Mouse (Mus musculus) intestine, postnatal 0 days (tissue): ENCODE results near the gene Dis3l. TPM values are rescaled to one million over a fixed set of nuclear protein-coding genes. Genes with fewer than 3 reads are reported as not detected.

Experiments used
- ATAC-seq: fragments of 200-750 bp; cut with Nextera tagmentation; 2 replicates; pipeline ENCODE4 v1.8.0; 2017; ENCODE audit warnings: mild to moderate bottlenecking, moderate TSS enrichment, moderate library complexity
- H3K27ac ChIP-seq: fragments of 300-500 bp; sonication (generic); 2 replicates; pipeline ENCODE4 v1.5.1; 2014; ENCODE audit warnings: mild to moderate bottlenecking, low read depth, low read length, moderate library complexity
- H3K27me3 ChIP-seq: fragments of 300-500 bp; sonication (generic); replicated peaks from 2 replicates; pipeline ENCODE4 v1.6.1; 2014; ENCODE audit warnings: low read length, mixed read lengths; ENCODE audit not compliant: control insufficient read depth, insufficient read depth
- H3K36me3 ChIP-seq: fragments of 300-500 bp; sonication (generic); 2 replicates; pipeline ENCODE4 v1.6.1; 2014; ENCODE audit warnings: mild to moderate bottlenecking, moderate library complexity; ENCODE audit not compliant: control insufficient read depth, insufficient read depth
- H3K4me1 ChIP-seq: fragments of 300-500 bp; sonication (generic); replicated peaks from 2 replicates; pipeline ENCODE4 v1.6.1; 2014; ENCODE audit warnings: antibody characterized with exemption, low read length, mixed read lengths; ENCODE audit not compliant: control insufficient read depth, insufficient read depth
- H3K4me2 ChIP-seq: fragments of 300-500 bp; sonication (generic); replicated peaks from 2 replicates; pipeline ENCODE4 v1.6.1; 2014; ENCODE audit warnings: low read depth, mild to moderate bottlenecking, moderate library complexity
- H3K4me3 ChIP-seq: fragments of 300-500 bp; sonication (generic); 2 replicates; pipeline ENCODE4 v1.5.1; 2014; ENCODE audit warnings: low read depth, low read length
- H3K9ac ChIP-seq: fragments of 300-500 bp; sonication (generic); 2 replicates; pipeline ENCODE4 v1.6.1; 2014; ENCODE audit warnings: mild to moderate bottlenecking, low read depth, low read length
- H3K9me3 ChIP-seq: fragments of 300-500 bp; sonication (generic); 2 replicates; pipeline ENCODE4 v1.6.1; 2016; ENCODE audit warnings: mixed run types; ENCODE audit not compliant: control insufficient read depth
- CTCF ChIP-seq: sonication (generic); IDR thresholded peaks from 2 replicates; pipeline ENCODE4 v1.5.1; 2016; ENCODE audit warnings: low read depth, mild to moderate bottlenecking, control low read depth, antibody characterized with exemption, moderate library complexity
- WGBS: fragments of 180-500 bp; shearing (Covaris S2); extraction: QIAGEN DNeasy Blood & Tissue Kit; methylation state at CpG from one replicate; pipeline ENCODE4 v1.1.7; 2014; 5-methylcytosine and 5-hydroxymethylcytosine counted together
- polyA plus RNA-seq: library from polyadenylated mRNA; unstranded; fragments of >200 nt; fragmentation: Nextera tagmentation; extraction: Ambion mirVana; gene quantifications from 2 replicates; pipeline ENCODE4 v1.2.1, GENCODE M21; 2015

Dis3l gene
- 8.1 and 9.2 TPM in 2 replicates for polyA plus RNA-seq

DNA sequence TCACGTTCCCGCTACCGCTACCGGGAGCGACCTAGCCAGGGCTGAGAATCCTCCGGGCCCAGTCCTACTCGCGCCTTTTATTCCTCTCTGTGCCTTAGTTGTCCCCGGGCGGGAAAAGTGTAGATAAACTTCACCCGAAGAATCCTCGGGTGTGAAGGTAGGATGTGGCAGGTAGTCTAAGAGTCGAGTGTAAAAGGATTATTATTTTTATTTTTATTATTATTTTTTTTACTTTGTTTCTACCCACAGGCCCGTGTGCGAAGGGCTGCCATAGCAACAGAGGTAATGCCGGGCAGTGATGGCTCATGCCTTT lies at the start of gene Dis3l:
TSS of gene Dis3l (minus strand) at position 35 of the 313 bp plus-strand sequence.
- 6% methylated on average over 16 of the region's 16 CpGs for WGBS
- H3K9ac ChIP-seq = peak within 1 kb of the TSS; percentile 99
- H3K36me3 ChIP-seq = 0 out of 2 replicates have a peak, but pooled peaks cover 3% of the 10 kb centered on the region
- peak within 1 kb of the TSS; percentile 82 for H3K4me2 ChIP-seq
- no peak for TF ChIP-seq CTCF
- H3K27me3 ChIP-seq = no peaks in the 10 kb centered on the region
- peak within 1 kb of the TSS; percentile 100 for H3K27ac ChIP-seq
- H3K4me3 ChIP-seq = peak within 1 kb of the TSS; percentile 66
- H3K9me3 ChIP-seq = no peaks in the 10 kb centered on the region
- H3K4me1 ChIP-seq = no peaks in the 10 kb centered on the region
- no peak for ATAC-seq

- ATAC-seq = no peak
- peaks cover 39% of the 10 kb centered on the region for H3K27me3 ChIP-seq
Observed at GRCm38 (mm10) chr9:64389576-64390292, 48.6 kb upstream of the Dis3l start.

GRCm38 (mm10) chr9:64386466-64387211 lies 45.6 kb upstream of the Dis3l start:
- TF ChIP-seq CTCF = peak; percentile 37
- ATAC-seq = no peak
- Histone ChIP-seq H3K4me3 (peak overlapping the region; percentile 46), H3K27ac (no peak overlapping the region), H3K4me1 (no peaks in the 10 kb centered on the region), H3K9ac (no peak overlapping the region), H3K9me3 (no peaks in the 10 kb centered on the region), H3K27me3 (peaks cover 53% of the 10 kb centered on the region), H3K4me2 (peak overlapping the region; percentile 85), H3K36me3 (no peaks in the 10 kb centered on the region)
- 2% methylated on average over 45 of the region's 45 CpGs for WGBS

More at GRCm38 (mm10) chr9:64389576-64390292, 48.6 kb upstream of the Dis3l start:
- Histone ChIP-seq H3K4me1 (no peaks in the 10 kb centered on the region), H3K27ac (no peak overlapping the region), H3K9ac (no peak overlapping the region), H3K9me3 (no peaks in the 10 kb centered on the region), H3K4me2 (no peak overlapping the region), H3K36me3 (no peaks in the 10 kb centered on the region), H3K4me3 (no peak overlapping the region)
- TF ChIP-seq CTCF = no peak
- 58% methylated on average over 7 of the region's 7 CpGs for WGBS

DNA sequence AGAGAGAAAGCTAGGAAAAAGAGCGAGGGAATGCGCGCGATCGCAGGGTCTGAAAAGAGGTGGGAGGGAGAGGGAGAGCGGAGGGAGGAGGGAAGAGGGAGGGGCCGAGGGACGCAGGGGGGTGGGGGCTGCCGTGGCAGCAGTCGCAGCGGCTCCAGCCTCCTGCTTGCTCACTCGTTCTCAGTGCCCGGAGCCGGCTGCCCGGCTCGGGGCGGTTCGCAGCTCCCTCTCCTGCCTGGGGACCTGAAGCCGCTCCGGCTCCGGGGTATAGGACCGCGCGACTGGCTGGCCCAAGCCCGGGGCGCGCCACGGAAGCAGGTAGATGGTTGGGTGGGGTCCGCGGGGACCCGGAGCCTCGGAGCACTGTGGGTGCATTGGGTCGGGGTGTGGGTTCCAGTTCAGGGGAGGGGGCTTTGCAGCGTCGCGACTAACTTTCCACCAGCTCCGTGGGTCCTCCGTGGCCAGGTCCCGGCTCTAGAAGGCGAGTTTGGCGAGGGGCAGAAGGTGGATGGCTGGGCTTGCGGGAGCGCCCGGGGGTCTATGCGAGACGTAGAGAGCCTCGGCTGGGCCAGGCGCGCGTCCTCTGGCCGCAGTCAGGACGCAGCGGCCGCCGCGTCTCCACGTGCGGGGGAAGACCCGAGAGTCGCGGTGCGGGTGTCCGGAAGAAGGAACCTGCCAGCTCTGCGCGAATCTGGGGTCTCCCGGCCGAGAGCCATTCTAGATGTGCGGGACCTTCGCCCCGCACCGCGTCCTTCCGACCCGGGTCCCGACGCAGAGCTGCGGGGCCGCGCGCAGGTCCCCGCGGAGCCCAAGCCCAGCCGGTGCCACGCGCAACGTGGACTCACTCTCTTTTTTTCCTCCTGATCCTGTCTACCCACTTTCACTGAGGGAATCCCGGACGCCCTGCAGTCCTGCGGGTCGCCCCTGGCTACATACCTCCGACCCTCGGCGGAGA lies 44.7 kb upstream of the Dis3l start, which contains the start of gene Megf11:
TSS of gene Megf11 (plus strand) at position 116 of the 955 bp plus-strand sequence.
- Histone ChIP-seq H3K27me3 (peaks cover 51% of the 10 kb centered on the region), H3K27ac (no peak within 1 kb of the TSS), H3K4me1 (no peaks in the 10 kb centered on the region), H3K9me3 (no peaks in the 10 kb centered on the region; the same call in 1 of the 2 replicates), H3K36me3 (no peaks in the 10 kb centered on the region), H3K4me3 (peak within 1 kb of the TSS; percentile 46), H3K4me2 (peak within 1 kb of the TSS; percentile 85), H3K9ac (no peak within 1 kb of the TSS)
- under 1% methylated on average over 93 of the region's 93 CpGs for WGBS
- TF ChIP-seq CTCF = no peak
- no peak for ATAC-seq

DNA sequence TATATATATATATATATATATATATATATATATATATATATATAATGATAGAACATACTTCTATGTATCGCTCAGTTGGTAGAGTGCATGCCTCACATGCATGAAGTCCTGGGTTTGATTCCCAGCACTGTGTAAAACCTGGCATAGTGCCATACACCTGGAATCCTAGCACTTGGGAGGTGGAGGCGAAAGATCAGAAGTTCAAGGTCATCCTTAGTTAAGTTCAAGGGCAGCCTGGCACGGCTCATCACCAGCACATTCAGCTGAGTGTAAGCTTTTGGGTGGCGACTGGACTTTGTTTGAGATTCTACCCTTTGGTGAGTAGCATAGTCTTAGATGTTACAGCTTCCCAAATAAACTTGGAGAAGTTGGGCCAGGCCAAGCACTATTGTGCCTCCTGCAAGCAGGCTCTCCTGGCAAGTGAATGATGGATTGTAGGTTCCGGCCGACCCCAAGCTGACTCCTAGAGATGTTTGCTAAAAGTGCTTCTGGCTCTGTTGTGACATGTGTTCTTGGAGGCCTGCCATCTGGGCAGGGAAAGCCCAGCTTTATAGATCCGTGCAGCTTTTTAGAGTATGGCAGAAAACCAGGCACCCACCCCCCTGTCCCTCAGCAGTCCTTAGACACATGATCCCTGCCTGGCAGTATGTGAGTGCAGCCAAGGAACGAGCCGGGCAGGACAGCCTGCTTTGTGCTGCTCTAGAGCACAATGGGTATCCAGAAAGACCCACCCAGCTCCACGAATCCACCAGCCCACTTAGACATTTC lies 42.1 kb upstream of the Dis3l start:
- TF ChIP-seq CTCF = no peak
- H3K4me2 ChIP-seq = no peak overlapping the region
- no peak for ATAC-seq
- H3K4me1 ChIP-seq = no peaks in the 10 kb centered on the region
- 50% methylated on average over 10 of the region's 10 CpGs for WGBS
- no peak overlapping the region for H3K27ac ChIP-seq
- H3K9me3 ChIP-seq = no peaks in the 10 kb centered on the region; the same call in 1 of the 2 replicates
- no peak overlapping the region for H3K4me3 ChIP-seq
- no peak overlapping the region for H3K9ac ChIP-seq
- H3K27me3 ChIP-seq = peaks cover 47% of the 10 kb centered on the region
- H3K36me3 ChIP-seq = no peaks in the 10 kb centered on the region
